Mouse (Mus musculus): ENCODE measurements around the gene Pdxdc1. TPM values are rescaled to one million over a fixed set of nuclear protein-coding genes. Genes with fewer than 3 reads are reported as not detected.
"Not testable (repeated sequence)": the region's sequence is repeated elsewhere in the genome, so short reads cannot be mapped to it uniquely, and the experiment has no call there.

Gene Pdxdc1
- polyA plus RNA-seq (2015; fragmentation: Nextera tagmentation; extraction: Ambion mirVana): 62.3 and 65.5 TPM in 2 replicates

DNA sequence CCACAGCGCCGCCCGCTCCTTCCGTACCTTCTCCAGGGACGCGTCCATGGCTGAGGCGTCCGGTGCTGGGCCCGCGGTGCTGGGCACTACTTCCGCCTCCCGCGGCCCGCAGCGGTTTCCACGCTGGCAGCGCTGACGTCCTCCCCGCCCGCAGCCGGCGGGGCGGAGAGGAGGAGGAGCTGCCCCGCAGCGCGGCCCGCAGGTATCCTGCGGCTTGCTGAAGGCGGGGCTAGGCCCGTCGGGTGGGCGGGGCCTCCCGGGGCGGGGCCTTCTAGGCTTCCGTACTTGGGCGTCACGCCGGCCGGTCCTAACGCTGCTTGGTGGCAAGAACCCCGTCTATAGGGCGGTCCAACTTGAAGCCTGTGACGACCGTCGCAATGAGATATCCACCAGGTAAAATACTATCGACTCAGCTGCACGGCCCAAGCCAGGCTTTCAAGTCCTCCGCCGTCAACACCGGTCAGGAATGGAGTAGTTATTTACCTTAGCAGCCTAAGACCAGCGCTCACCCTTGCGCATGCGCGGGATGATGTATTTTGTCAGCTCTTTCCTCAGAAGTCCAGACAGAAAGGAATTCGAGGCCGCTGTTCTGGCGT is at the start of gene Pdxdc1, which contains the start of gene Mpv17l:
TSS of gene Pdxdc1 (minus strand) at position 244 of the 596 bp plus-strand sequence.
TSS of gene Mpv17l (plus strand) at position 274 of the 596 bp plus-strand sequence.
- Histone ChIP-seq H3K4me3 (peak within 1 kb of the TSS; percentile 99), H3K36me3 (no peaks in the 10 kb centered on the region), H3K27ac (replicated peaks) (peak within 1 kb of the TSS; percentile 88), H3K27me3 (replicated peaks) (no peaks in the 10 kb centered on the region), H3K4me2 (peak within 1 kb of the TSS; percentile 84), H3K9me3 (no peaks in the 10 kb centered on the region), H3K9ac (peak within 1 kb of the TSS; percentile 96), H3K4me1 (peaks cover 18% of the 10 kb centered on the region)
- WGBS: under 1% methylated on average over 50 of the region's 57 CpGs
- peak; percentile 95 for ATAC-seq (ENCODE audit: extremely low read depth, insufficient number of reproducible peaks, low FRiP score, low TSS enrichment)

GRCm38 (mm10) chr16:13951245-13951644 is 48.3 kb upstream of the Pdxdc1 start:
- WGBS: 67% methylated on average over 3 of the region's 3 CpGs
- Histone ChIP-seq H3K9ac (no peak overlapping the region), H3K9me3 (no peaks in the 10 kb centered on the region), H3K27me3 (replicated peaks) (no peaks in the 10 kb centered on the region), H3K4me3 (no peak overlapping the region), H3K4me2 (no peak overlapping the region), H3K36me3 (no peaks in the 10 kb centered on the region), H3K27ac (replicated peaks) (no peak overlapping the region), H3K4me1 (no peaks in the 10 kb centered on the region)
- no peak for ATAC-seq (ENCODE audit: extremely low read depth, insufficient number of reproducible peaks, low FRiP score, low TSS enrichment)

- Histone ChIP-seq H3K4me1 (peaks cover 5% of the 10 kb centered on the region; the same call in 1 of the 2 replicates), H3K4me3 (no peak overlapping the region), H3K4me2 (no peak overlapping the region), H3K27ac (replicated peaks) (no peak overlapping the region), H3K27me3 (replicated peaks) (peaks cover 13% of the 10 kb centered on the region), H3K36me3 (no peaks in the 10 kb centered on the region), H3K9me3 (no peaks in the 10 kb centered on the region), H3K9ac (no peak overlapping the region)
- no peak for ATAC-seq (ENCODE audit: extremely low read depth, insufficient number of reproducible peaks, low FRiP score, low TSS enrichment)
- 92% methylated on average over 1 of the region's 1 CpGs for WGBS
Observed at GRCm38 (mm10) chr16:13946306-13946705, 43.4 kb upstream of the Pdxdc1 start.

DNA sequence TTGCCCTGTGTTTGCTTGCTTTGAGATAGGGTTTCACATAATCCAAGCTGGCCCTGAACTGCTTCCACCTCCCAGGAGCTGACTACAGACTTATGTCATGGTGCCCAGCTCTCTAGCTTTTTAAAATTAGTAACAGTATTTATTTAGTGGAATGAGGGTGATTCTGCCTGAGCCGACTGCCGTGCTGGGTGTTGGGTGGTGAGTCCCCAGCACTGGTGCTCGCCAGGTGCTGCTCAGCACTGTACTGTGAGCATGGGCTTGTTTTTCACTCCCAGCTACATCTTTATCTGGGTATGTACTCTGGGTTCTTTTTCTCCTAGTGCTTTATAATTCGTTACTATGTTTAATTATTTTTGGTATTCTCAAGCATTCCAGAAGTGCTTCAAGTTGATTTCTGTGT is 42.2 kb upstream of the Pdxdc1 start:
- H3K4me3 ChIP-seq: no peak overlapping the region
- no peak for ATAC-seq (ENCODE audit: extremely low read depth, insufficient number of reproducible peaks, low FRiP score, low TSS enrichment)
- WGBS: 56% methylated on average over 4 of the region's 4 CpGs
- peaks cover 12% of the 10 kb centered on the region for H3K4me1 ChIP-seq
- H3K9ac ChIP-seq: no peak overlapping the region
- H3K27ac ChIP-seq (replicated peaks): no peak overlapping the region
- H3K9me3 ChIP-seq: no peaks in the 10 kb centered on the region
- H3K27me3 ChIP-seq (replicated peaks): peaks cover 23% of the 10 kb centered on the region
- H3K36me3 ChIP-seq: no peaks in the 10 kb centered on the region
- H3K4me2 ChIP-seq: no peak overlapping the region

- Histone ChIP-seq H3K36me3 (no peaks in the 10 kb centered on the region), H3K9me3 (no peaks in the 10 kb centered on the region), H3K9ac (no peak overlapping the region), H3K27ac (replicated peaks) (no peak overlapping the region), H3K4me1 (peaks cover 12% of the 10 kb centered on the region), H3K4me2 (no peak overlapping the region), H3K4me3 (no peak overlapping the region), H3K27me3 (replicated peaks) (peaks cover 23% of the 10 kb centered on the region)
- no peak for ATAC-seq (ENCODE audit: extremely low read depth, insufficient number of reproducible peaks, low FRiP score, low TSS enrichment)
- WGBS: 67% methylated on average over 5 of the region's 5 CpGs
Observed at GRCm38 (mm10) chr16:13944752-13945151, 41.8 kb upstream of the Pdxdc1 start.

GRCm38 (mm10) chr16:13944178-13944577 is 41.2 kb upstream of the Pdxdc1 start:
- no peaks in the 10 kb centered on the region for H3K36me3 ChIP-seq
- WGBS: 47% methylated on average over 4 of the region's 4 CpGs
- H3K4me3 ChIP-seq: no peak overlapping the region

GRCm38 (mm10) chr16:13940847-13941395 is 38.0 kb upstream of the Pdxdc1 start:
- H3K36me3 ChIP-seq: no peaks in the 10 kb centered on the region
- H3K27ac ChIP-seq (replicated peaks): no peak overlapping the region
- peak overlapping the region; percentile 72 for H3K4me3 ChIP-seq
- no peak for ATAC-seq (ENCODE audit: extremely low read depth, insufficient number of reproducible peaks, low FRiP score, low TSS enrichment)
- peak overlapping the region; percentile 79 for H3K9ac ChIP-seq
- peaks cover 12% of the 10 kb centered on the region for H3K4me1 ChIP-seq
- no peaks in the 10 kb centered on the region for H3K9me3 ChIP-seq
- H3K27me3 ChIP-seq (replicated peaks): peaks cover 23% of the 10 kb centered on the region
- peak overlapping the region; percentile 99 for H3K4me2 ChIP-seq
- 2% methylated on average over 34 of the region's 34 CpGs for WGBS

More at GRCm38 (mm10) chr16:13944178-13944577, 41.2 kb upstream of the Pdxdc1 start:
- Histone ChIP-seq H3K9ac (no peak overlapping the region), H3K4me2 (no peak overlapping the region), H3K9me3 (no peaks in the 10 kb centered on the region), H3K27ac (replicated peaks) (no peak overlapping the region), H3K27me3 (replicated peaks) (peaks cover 23% of the 10 kb centered on the region), H3K4me1 (peaks cover 12% of the 10 kb centered on the region)
- ATAC-seq (ENCODE audit: extremely low read depth, insufficient number of reproducible peaks, low FRiP score, low TSS enrichment): no peak

DNA sequence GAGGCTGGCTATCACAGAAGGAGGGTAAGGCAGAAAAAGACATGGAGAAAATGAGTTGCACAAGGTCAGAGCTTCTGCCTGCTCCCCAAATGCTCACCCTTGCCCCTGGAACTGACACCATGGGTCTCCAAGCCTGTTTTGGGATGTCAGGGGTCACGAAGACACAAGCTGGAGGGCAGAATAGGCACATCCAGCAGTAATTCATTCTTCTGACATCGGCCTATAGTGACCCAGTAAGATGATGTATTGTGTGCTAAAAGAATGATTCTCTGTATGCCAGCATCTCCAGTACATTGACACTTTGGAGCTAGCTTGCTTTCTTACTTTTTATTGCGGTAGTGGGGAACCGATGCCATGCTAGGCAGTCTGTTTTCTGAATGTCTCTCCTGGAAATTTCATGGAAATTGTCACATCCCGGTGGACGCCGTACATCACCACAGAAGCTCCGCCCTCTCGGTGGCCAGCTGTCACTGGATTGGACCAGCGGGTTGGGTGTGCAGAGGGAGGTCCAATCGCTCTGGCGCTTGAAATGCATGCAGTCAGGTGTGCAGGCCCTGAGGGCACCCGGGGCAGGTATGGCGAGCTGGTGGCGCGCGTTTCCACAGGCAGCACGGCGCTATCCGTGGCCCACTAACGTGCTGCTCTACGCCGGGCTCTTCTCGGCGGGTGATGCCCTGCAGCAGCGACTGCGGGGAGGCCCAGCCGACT is 37.4 kb upstream of the Pdxdc1 start:
- no peak for ATAC-seq (ENCODE audit: extremely low read depth, insufficient number of reproducible peaks, low FRiP score, low TSS enrichment)
- H3K4me1 ChIP-seq: peaks cover 12% of the 10 kb centered on the region
- H3K27me3 ChIP-seq (replicated peaks): peaks cover 23% of the 10 kb centered on the region
- H3K36me3 ChIP-seq: no peaks in the 10 kb centered on the region
- H3K4me3 ChIP-seq: peak overlapping the region; percentile 72
- H3K4me2 ChIP-seq: peak overlapping the region; percentile 99
- H3K9ac ChIP-seq: peak overlapping the region; percentile 79
- H3K9me3 ChIP-seq: no peaks in the 10 kb centered on the region
- H3K27ac ChIP-seq (replicated peaks): no peak overlapping the region
- 5% methylated on average over 28 of the region's 28 CpGs for WGBS

DNA sequence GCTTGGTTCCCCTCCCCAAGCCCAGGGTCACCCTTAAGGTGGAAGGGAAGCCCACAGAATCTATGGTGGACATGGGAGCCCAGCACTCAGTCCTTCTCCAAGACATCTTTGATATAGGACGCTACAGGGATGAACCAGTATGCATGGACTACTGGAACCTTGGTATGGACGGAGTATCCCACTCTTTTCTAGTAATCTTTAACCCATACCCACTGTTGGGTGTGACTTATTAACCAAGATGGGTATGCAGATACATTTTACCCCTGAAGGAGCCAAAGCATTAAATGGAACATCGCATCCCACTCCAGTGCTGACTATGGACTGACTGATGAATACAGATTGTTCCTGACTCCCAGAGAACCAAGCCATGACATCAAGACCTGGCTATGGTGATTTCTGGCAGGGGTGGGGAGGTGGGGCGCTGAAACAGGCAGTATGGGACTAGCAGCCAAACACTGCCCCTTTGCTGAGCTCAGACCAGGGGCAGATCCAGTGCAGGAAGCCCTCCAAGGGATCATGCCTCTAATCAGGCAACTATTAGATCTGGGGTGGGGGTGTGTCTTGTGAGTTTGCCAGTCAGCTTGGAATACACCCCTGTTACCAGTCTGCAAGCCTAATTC is 24.6 kb upstream of the Pdxdc1 start:
- H3K9ac ChIP-seq: no peak overlapping the region
- H3K36me3 ChIP-seq: no peaks in the 10 kb centered on the region
- WGBS: 76% methylated on average over 4 of the region's 4 CpGs
- no peaks in the 10 kb centered on the region for H3K4me1 ChIP-seq
- H3K4me2 ChIP-seq: no peak overlapping the region
- H3K27ac ChIP-seq (replicated peaks): no peak overlapping the region
- H3K4me3 ChIP-seq: no peak overlapping the region
- no peak for ATAC-seq (ENCODE audit: extremely low read depth, insufficient number of reproducible peaks, low FRiP score, low TSS enrichment)
- peaks cover 6% of the 10 kb centered on the region; the same call in 1 of the 2 replicates for H3K9me3 ChIP-seq
- H3K27me3 ChIP-seq (replicated peaks): no peaks in the 10 kb centered on the region

DNA sequence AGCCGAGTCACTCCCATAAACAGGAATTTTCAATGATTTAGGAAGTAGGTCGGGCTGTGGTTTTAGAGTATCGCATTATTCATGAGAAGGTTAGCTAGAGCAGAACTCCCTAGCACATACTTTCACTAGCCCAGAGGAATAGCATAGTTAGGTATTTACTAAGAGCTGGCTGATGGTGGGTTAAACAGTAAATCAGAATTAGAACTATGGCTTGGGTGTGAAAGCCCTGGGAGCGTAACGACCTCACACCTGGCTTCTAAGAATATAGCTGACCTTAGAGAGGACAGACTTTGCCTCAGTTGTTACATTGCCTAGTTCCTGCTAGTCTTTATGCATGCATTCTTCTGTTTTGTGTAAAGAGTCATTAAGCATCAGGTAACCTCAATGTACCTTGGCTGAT is 20.0 kb upstream of the Pdxdc1 start:
- not testable (repeated sequence) for H3K4me1 ChIP-seq; H3K4me3 ChIP-seq; ATAC-seq (ENCODE audit: extremely low read depth, insufficient number of reproducible peaks, low FRiP score, low TSS enrichment); H3K9me3 ChIP-seq; H3K9ac ChIP-seq; H3K4me2 ChIP-seq; H3K27ac ChIP-seq (replicated peaks); H3K27me3 ChIP-seq (replicated peaks)
- WGBS: 86% methylated on average over 5 of the region's 5 CpGs
- peaks cover 12% of the 10 kb centered on the region; the same call in 1 of the 2 replicates for H3K36me3 ChIP-seq

GRCm38 (mm10) chr16:13922499-13922898 is 19.6 kb upstream of the Pdxdc1 start:
- H3K9me3 ChIP-seq; ATAC-seq (ENCODE audit: extremely low read depth, insufficient number of reproducible peaks, low FRiP score, low TSS enrichment); H3K27ac ChIP-seq (replicated peaks); H3K9ac ChIP-seq; H3K27me3 ChIP-seq (replicated peaks); H3K4me1 ChIP-seq; H3K4me3 ChIP-seq; H3K4me2 ChIP-seq: not testable (repeated sequence)
- WGBS: 79% methylated on average over 3 of the region's 3 CpGs
- H3K36me3 ChIP-seq: peaks cover 12% of the 10 kb centered on the region; the same call in 1 of the 2 replicates

Data from heart, embryonic 13.5 days (tissue).